Mouse (Mus musculus): ENCODE data around the gene Gm49383. TPM values are rescaled to one million over a fixed set of nuclear protein-coding genes. Genes with fewer than 3 reads are reported as not detected.

The Gm49383 gene
- polyA plus RNA-seq, 1 experiment = not detected

- TF ChIP-seq GATA1 (IDR thresholded peaks at IDR 0.05; ENCODE audit: low read length) = no peak
- no peak for TF ChIP-seq TAL1 (IDR thresholded peaks at IDR 0.05; ENCODE audit: low read length)
- Histone ChIP-seq H3K9me3 (ENCODE audit: control insufficient read depth, low read length) (no peaks in the 10 kb centered on the region), H3K36me3 (ENCODE audit: control insufficient read depth) (peaks cover 33% of the 10 kb centered on the region), H3K4me1 (ENCODE audit: control insufficient read depth) (peaks cover 27% of the 10 kb centered on the region), H3K27me3 (ENCODE audit: control insufficient read depth) (no peaks in the 10 kb centered on the region), H3K4me3 (replicated peaks) (peak overlapping the region; percentile 91)
Observed at GRCm38 (mm10) chr12:69158366-69158764, 38.5 kb downstream of the Gm49383 start.

DNA sequence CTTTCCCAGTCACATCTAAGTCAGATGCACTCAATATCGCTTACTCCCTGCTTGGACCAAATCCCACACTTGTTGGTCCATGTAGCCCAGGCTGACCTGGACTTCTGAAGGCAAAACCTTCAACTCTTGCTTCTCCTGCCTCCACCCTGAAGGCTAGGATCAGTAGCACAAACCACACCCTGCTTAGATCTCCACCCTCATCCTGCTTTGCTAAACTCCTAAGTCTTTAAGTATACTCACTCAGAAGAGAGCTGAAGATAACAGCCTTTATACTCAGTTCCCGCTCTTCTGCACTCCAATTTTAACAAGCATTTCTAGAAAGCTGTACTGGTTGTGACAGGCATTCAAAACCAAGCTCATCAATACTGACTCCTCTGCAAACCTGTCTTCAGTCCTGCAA lies 39.8 kb downstream of the Gm49383 start:
- TF ChIP-seq GATA1 (IDR thresholded peaks at IDR 0.05; ENCODE audit: low read length) = no peak
- no peak for TF ChIP-seq TAL1 (IDR thresholded peaks at IDR 0.05; ENCODE audit: low read length)
- no peaks in the 10 kb centered on the region for H3K27me3 ChIP-seq (ENCODE audit: control insufficient read depth)
- no peaks in the 10 kb centered on the region for H3K9me3 ChIP-seq (ENCODE audit: control insufficient read depth, low read length)
- peak overlapping the region; percentile 91 for H3K4me3 ChIP-seq (replicated peaks)
- peaks cover 33% of the 10 kb centered on the region for H3K36me3 ChIP-seq (ENCODE audit: control insufficient read depth)
- H3K4me1 ChIP-seq (ENCODE audit: control insufficient read depth) = peaks cover 27% of the 10 kb centered on the region

GRCm38 (mm10) chr12:69156436-69156835 lies 40.5 kb downstream of the Gm49383 start:
- no peak overlapping the region for H3K4me3 ChIP-seq (replicated peaks)
- no peaks in the 10 kb centered on the region for H3K9me3 ChIP-seq (ENCODE audit: control insufficient read depth, low read length)
- TF ChIP-seq GATA1 (IDR thresholded peaks at IDR 0.05; ENCODE audit: low read length) (no peak), TAL1 (IDR thresholded peaks at IDR 0.05; ENCODE audit: low read length) (no peak)
- peaks cover 27% of the 10 kb centered on the region for H3K4me1 ChIP-seq (ENCODE audit: control insufficient read depth)
- no peaks in the 10 kb centered on the region for H3K27me3 ChIP-seq (ENCODE audit: control insufficient read depth)
- H3K36me3 ChIP-seq (ENCODE audit: control insufficient read depth) = peaks cover 33% of the 10 kb centered on the region

DNA sequence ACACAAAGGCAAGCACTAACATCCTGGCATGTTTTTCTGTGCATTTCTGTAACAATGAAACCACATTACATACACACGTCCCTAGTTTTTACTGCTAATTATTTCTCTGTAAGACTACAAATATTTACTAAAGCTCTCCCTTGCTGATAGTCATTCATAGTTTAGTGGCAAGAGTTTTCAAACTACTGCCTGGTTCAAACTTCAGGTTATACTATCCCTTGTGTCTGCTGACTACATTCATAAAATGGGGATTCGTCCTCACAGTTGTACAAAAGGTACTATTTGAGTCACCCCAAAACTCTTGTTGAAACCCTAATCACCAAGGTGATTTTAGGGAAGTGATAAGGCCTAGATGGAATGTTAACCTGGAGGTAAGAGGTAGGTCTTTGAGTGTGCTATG lies 41.0 kb downstream of the Gm49383 start:
- peaks cover 27% of the 10 kb centered on the region for H3K4me1 ChIP-seq (ENCODE audit: control insufficient read depth)
- no peaks in the 10 kb centered on the region for H3K9me3 ChIP-seq (ENCODE audit: control insufficient read depth, low read length)
- peaks cover 33% of the 10 kb centered on the region for H3K36me3 ChIP-seq (ENCODE audit: control insufficient read depth)
- TF ChIP-seq TAL1 (IDR thresholded peaks at IDR 0.05; ENCODE audit: low read length) = no peak
- no peak overlapping the region for H3K4me3 ChIP-seq (replicated peaks)
- H3K27me3 ChIP-seq (ENCODE audit: control insufficient read depth) = no peaks in the 10 kb centered on the region

GRCm38 (mm10) chr12:69150049-69150448 lies 46.9 kb downstream of the Gm49383 start:
- Histone ChIP-seq H3K27me3 (ENCODE audit: control insufficient read depth) (no peaks in the 10 kb centered on the region), H3K4me3 (replicated peaks) (no peak overlapping the region), H3K36me3 (ENCODE audit: control insufficient read depth) (peaks cover 4% of the 10 kb centered on the region), H3K4me1 (ENCODE audit: control insufficient read depth) (no peaks in the 10 kb centered on the region), H3K9me3 (ENCODE audit: control insufficient read depth, low read length) (no peaks in the 10 kb centered on the region)
- TF ChIP-seq GATA1 (IDR thresholded peaks at IDR 0.05; ENCODE audit: low read length) (no peak), TAL1 (IDR thresholded peaks at IDR 0.05; ENCODE audit: low read length) (no peak)

GRCm38 (mm10) chr12:69147166-69147735 lies 49.7 kb downstream of the Gm49383 start:
- no peak for TF ChIP-seq TAL1 (IDR thresholded peaks at IDR 0.05; ENCODE audit: low read length)
- no peak for TF ChIP-seq GATA1 (IDR thresholded peaks at IDR 0.05; ENCODE audit: low read length)
- no peaks in the 10 kb centered on the region for H3K36me3 ChIP-seq (ENCODE audit: control insufficient read depth)
- no peak overlapping the region for H3K4me3 ChIP-seq (replicated peaks)
- H3K4me1 ChIP-seq (ENCODE audit: control insufficient read depth) = no peaks in the 10 kb centered on the region
- H3K9me3 ChIP-seq (ENCODE audit: control insufficient read depth, low read length) = no peaks in the 10 kb centered on the region
- no peaks in the 10 kb centered on the region for H3K27me3 ChIP-seq (ENCODE audit: control insufficient read depth)

DNA sequence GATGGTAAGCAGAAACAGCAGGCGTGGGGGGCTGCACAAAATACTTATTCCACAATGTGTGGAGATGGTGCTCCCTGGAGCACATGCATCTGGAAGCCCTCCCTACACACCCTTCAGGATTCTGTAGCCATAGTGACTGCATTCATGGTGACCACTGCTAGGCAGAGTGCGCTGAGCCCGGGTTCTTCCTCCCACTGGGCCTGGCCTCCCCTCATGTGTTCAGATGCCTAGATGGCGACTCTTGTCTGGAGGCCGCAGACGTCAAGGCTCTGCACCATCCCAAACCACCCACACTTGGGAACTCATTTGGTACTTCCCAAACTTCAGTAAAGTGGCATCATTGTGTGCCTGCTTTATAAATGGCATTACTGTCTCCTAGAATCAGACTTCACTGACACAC lies 53.4 kb downstream of the Gm49383 start:
- no peak overlapping the region for H3K4me3 ChIP-seq (replicated peaks)
- H3K27me3 ChIP-seq (ENCODE audit: control insufficient read depth) = no peaks in the 10 kb centered on the region
- no peaks in the 10 kb centered on the region for H3K4me1 ChIP-seq (ENCODE audit: control insufficient read depth)
- H3K9me3 ChIP-seq (ENCODE audit: control insufficient read depth, low read length) = no peaks in the 10 kb centered on the region
- TF ChIP-seq GATA1 (IDR thresholded peaks at IDR 0.05; ENCODE audit: low read length) (no peak), TAL1 (IDR thresholded peaks at IDR 0.05; ENCODE audit: low read length) (no peak)
- H3K36me3 ChIP-seq (ENCODE audit: control insufficient read depth) = no peaks in the 10 kb centered on the region

- Histone ChIP-seq H3K36me3 (ENCODE audit: control insufficient read depth) (no peaks in the 10 kb centered on the region), H3K9me3 (ENCODE audit: control insufficient read depth, low read length) (no peaks in the 10 kb centered on the region), H3K4me3 (replicated peaks) (no peak overlapping the region), H3K27me3 (ENCODE audit: control insufficient read depth) (no peaks in the 10 kb centered on the region), H3K4me1 (ENCODE audit: control insufficient read depth) (no peaks in the 10 kb centered on the region)
- no peak for TF ChIP-seq TAL1 (IDR thresholded peaks at IDR 0.05; ENCODE audit: low read length)
- no peak for TF ChIP-seq GATA1 (IDR thresholded peaks at IDR 0.05; ENCODE audit: low read length)
Observed at GRCm38 (mm10) chr12:69139841-69140240, 57.1 kb downstream of the Gm49383 start.

- H3K36me3 ChIP-seq (ENCODE audit: control insufficient read depth) = no peaks in the 10 kb centered on the region
- H3K4me1 ChIP-seq (ENCODE audit: control insufficient read depth) = no peaks in the 10 kb centered on the region
- H3K27me3 ChIP-seq (ENCODE audit: control insufficient read depth) = no peaks in the 10 kb centered on the region
- H3K9me3 ChIP-seq (ENCODE audit: control insufficient read depth, low read length) = no peaks in the 10 kb centered on the region
- no peak overlapping the region for H3K4me3 ChIP-seq (replicated peaks)
- TF ChIP-seq GATA1 (IDR thresholded peaks at IDR 0.05; ENCODE audit: low read length) (no peak), TAL1 (IDR thresholded peaks at IDR 0.05; ENCODE audit: low read length) (no peak)
Observed at GRCm38 (mm10) chr12:69139201-69139600, 57.7 kb downstream of the Gm49383 start.

Other genes starting within 250 kb of the Gm49383 start
- gene Rps29, start 37.9 kb downstream of the Gm49383 start, polyA plus RNA-seq (2012) = 65.5 and 410 TPM in 2 replicates
- 7.6 TPM in 2 replicates for gene Lrr1, start 28.3 kb downstream of the Gm49383 start, polyA plus RNA-seq (2012)
- 6.1 and 7.3 TPM in 2 replicates for gene Rpl36al, start 13.0 kb downstream of the Gm49383 start, polyA plus RNA-seq (2012)
- gene Mgat2, start 12.9 kb downstream of the Gm49383 start, polyA plus RNA-seq (2012) = 0.73 and 0.90 TPM in 2 replicates
- 1.6 and 2.3 TPM in 2 replicates for gene Dnaaf2, start 1.3 kb upstream of the Gm49383 start, polyA plus RNA-seq (2012)
- gene Gm49384, start 7.2 kb upstream of the Gm49383 start, polyA plus RNA-seq (2012) = not detected in 2 replicates
- 2.5 and 2.9 TPM in 2 replicates for gene Pole2, start 31.1 kb upstream of the Gm49383 start, polyA plus RNA-seq (2012)
- not detected in 2 replicates for gene Klhdc1, start 44.1 kb upstream of the Gm49383 start, polyA plus RNA-seq (2012)
- gene Klhdc2, start 99.6 kb upstream of the Gm49383 start, polyA plus RNA-seq (2012) = 4.1 and 5.1 TPM in 2 replicates
- gene Nemf, start 160.1 kb upstream of the Gm49383 start, polyA plus RNA-seq (2012) = 0.12 and 0.79 TPM in 2 replicates
- gene Arf6, start 175.0 kb upstream of the Gm49383 start, polyA plus RNA-seq (2012) = 24.7 and 27.9 TPM in 2 replicates
- gene Gm9887, start 175.4 kb upstream of the Gm49383 start, polyA plus RNA-seq (2012) = 0.23 and 0.28 TPM in 2 replicates

Data from erythroblast, embryonic 14.5 days (primary cell).